Mouse (Mus musculus) cerebellum, adult 11 months (tissue): ENCODE results near the gene Samd3.

Source experiments
- DNase-seq: peaks from one replicate; pipeline ENCODE4 v3.0.0; 2022

The Samd3 gene

GRCm38 (mm10) chr10:26314327-26314726, 84.8 kb downstream of the Samd3 start:
- DNase-seq = no peak

GRCm38 (mm10) chr10:26320679-26321078, 91.2 kb downstream of the Samd3 start:
- no peak for DNase-seq
